Mouse (Mus musculus): ENCODE results near the gene Vsx1. TPM values are rescaled to one million over a fixed set of nuclear protein-coding genes. Genes with fewer than 3 reads are reported as not detected.

Gene Vsx1
- polyA plus RNA-seq, 1 experiment: not detected

DNA sequence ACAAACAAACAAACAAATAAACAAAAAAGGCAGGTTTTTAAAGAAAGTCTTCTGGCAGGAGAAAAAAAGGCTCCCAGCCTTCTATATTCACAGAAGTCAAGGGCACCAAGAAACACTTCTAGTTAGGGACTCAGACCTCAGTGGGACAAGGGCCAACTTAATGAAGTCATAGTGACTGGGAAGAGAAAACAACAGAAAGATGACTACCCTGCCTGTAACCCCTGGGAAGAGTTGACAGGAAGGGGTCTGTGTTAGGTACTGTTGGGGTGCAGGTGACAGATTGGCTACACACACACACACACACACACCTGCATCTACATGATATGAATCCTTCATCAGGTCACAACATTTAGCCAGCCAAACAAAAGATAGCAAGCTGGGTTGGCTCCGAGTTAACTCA, 46.0 kb downstream of the Vsx1 start:
- Histone ChIP-seq H3K36me3 (ENCODE audit: control insufficient read depth, insufficient read depth, low read length) (no peaks in the 10 kb centered on the region), H3K4me3 (ENCODE audit: control insufficient read depth, low read depth, low read length) (no peak overlapping the region), H3K27ac (ENCODE audit: control insufficient read depth, insufficient read depth, low read depth, low read length) (no peak overlapping the region), H3K27me3 (ENCODE audit: control insufficient read depth, insufficient read depth, low read length) (no peaks in the 10 kb centered on the region), H3K4me1 (ENCODE audit: control insufficient read depth, insufficient read depth, low read length) (peaks cover 5% of the 10 kb centered on the region)
- no peak for TF ChIP-seq CTCF (IDR thresholded peaks at IDR 0.05; ENCODE audit: control insufficient read depth, insufficient read depth, insufficient replicate concordance, low read depth, low read length)
- TF ChIP-seq POLR2A (IDR thresholded peaks at IDR 0.05; ENCODE audit: control insufficient read depth, low read depth, low read length): no peak

DNA sequence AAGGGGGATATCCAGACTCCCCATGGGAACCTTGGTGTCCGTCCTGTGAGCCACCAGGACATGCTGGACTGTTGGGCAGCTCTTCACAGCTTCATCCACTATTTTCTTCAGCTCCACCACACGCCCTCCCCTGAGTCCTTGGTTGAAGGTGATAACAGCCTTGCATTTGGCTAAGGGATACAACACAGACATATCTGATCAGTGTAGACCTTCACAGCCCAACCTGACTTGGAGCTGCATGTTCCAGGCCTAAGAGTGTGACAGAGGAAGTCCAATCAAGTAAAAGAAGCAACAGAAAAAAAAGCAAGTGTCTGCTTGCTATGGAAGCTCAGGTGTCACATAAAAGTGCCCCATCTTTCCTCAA, 50.8 kb downstream of the Vsx1 start:
- Histone ChIP-seq H3K27ac (ENCODE audit: control insufficient read depth, insufficient read depth, low read depth, low read length) (no peak overlapping the region), H3K4me1 (ENCODE audit: control insufficient read depth, insufficient read depth, low read length) (no peaks in the 10 kb centered on the region), H3K27me3 (ENCODE audit: control insufficient read depth, insufficient read depth, low read length) (no peaks in the 10 kb centered on the region), H3K36me3 (ENCODE audit: control insufficient read depth, insufficient read depth, low read length) (no peaks in the 10 kb centered on the region), H3K4me3 (ENCODE audit: control insufficient read depth, low read depth, low read length) (no peak overlapping the region)
- TF ChIP-seq CTCF (IDR thresholded peaks at IDR 0.05; ENCODE audit: control insufficient read depth, insufficient read depth, insufficient replicate concordance, low read depth, low read length) (no peak), POLR2A (IDR thresholded peaks at IDR 0.05; ENCODE audit: control insufficient read depth, low read depth, low read length) (no peak)

DNA sequence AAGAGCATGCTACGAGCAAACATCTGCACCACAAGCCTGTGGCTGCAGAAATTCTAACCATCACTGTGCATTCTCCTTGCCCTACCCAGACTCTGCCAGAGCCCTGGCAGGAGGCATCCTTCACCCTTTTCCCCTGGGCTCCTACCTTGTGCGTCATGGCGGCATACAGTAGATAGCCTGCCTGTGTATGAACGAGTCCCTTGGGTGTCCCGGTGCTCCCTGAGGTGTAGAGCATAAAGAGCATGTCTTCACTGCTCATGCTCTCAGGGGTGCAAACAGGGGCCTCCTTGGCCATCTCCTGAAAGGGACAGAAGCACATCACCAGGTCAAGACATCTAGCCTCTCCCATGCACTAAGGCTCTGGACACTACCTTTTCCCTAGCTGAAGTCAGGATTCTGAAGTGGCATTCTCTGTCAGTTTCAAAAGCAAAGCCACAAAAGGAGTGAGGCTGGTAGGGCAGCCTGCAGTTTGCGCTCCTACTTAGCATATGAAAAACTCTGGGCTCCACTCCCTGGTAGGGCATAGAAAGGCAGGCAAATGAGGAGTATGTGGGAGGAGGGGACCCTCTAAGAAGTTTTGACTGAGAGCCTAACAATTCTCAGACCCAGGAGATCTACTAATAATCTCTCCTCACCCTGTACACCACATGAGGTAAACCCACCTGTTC, 51.3 kb downstream of the Vsx1 start:
- no peak overlapping the region for H3K4me3 ChIP-seq (ENCODE audit: control insufficient read depth, low read depth, low read length)
- H3K4me1 ChIP-seq (ENCODE audit: control insufficient read depth, insufficient read depth, low read length): no peaks in the 10 kb centered on the region
- no peaks in the 10 kb centered on the region for H3K36me3 ChIP-seq (ENCODE audit: control insufficient read depth, insufficient read depth, low read length)
- TF ChIP-seq POLR2A (IDR thresholded peaks at IDR 0.05; ENCODE audit: control insufficient read depth, low read depth, low read length) (no peak), CTCF (IDR thresholded peaks at IDR 0.05; ENCODE audit: control insufficient read depth, insufficient read depth, insufficient replicate concordance, low read depth, low read length) (no peak)
- no peak overlapping the region for H3K27ac ChIP-seq (ENCODE audit: control insufficient read depth, insufficient read depth, low read depth, low read length)
- H3K27me3 ChIP-seq (ENCODE audit: control insufficient read depth, insufficient read depth, low read length): no peaks in the 10 kb centered on the region

DNA sequence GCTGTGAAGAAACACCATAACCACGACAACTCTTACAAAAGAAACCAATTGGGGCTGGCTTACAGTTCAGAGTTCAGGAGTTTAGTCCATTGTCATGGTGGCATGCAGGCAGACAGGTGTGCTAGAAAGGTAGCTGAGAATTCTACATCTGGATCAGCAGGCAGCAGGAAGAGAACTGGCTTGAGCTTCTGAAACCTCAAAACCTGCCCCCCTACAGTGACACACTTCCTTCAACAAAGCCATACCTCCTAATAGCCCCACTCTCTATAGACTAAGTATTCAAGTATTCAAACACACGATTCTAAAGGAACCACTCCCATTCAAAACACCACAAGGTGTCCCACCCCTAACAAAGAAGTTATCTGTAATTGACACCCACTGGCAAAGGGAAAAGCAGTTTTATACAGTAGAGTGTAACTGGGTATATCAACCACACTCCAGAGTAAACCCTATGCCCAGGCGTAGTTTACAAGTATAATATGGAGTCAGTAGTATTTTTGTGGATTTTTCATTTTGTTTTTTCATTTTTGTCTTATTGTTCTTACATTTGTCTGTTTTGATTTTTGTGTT, 53.2 kb downstream of the Vsx1 start:
- Histone ChIP-seq H3K36me3 (ENCODE audit: control insufficient read depth, insufficient read depth, low read length) (no peaks in the 10 kb centered on the region), H3K4me1 (ENCODE audit: control insufficient read depth, insufficient read depth, low read length) (no peaks in the 10 kb centered on the region), H3K4me3 (ENCODE audit: control insufficient read depth, low read depth, low read length) (no peak overlapping the region), H3K27ac (ENCODE audit: control insufficient read depth, insufficient read depth, low read depth, low read length) (no peak overlapping the region), H3K27me3 (ENCODE audit: control insufficient read depth, insufficient read depth, low read length) (no peaks in the 10 kb centered on the region)
- TF ChIP-seq CTCF (IDR thresholded peaks at IDR 0.05; ENCODE audit: control insufficient read depth, insufficient read depth, insufficient replicate concordance, low read depth, low read length): no peak
- no peak for TF ChIP-seq POLR2A (IDR thresholded peaks at IDR 0.05; ENCODE audit: control insufficient read depth, low read depth, low read length)

Other genes starting within 250 kb of the Vsx1 start
- 0.46 and 0.59 TPM in 2 replicates for gene Zfp442, start 237.9 kb downstream of the Vsx1 start, polyA plus RNA-seq (2012; rRNA removed)
- not detected in 2 replicates for gene Zfp345, start 204.3 kb downstream of the Vsx1 start, polyA plus RNA-seq (2012; rRNA removed)
- gene Cst7, start 118.9 kb downstream of the Vsx1 start, polyA plus RNA-seq (2012; rRNA removed): 0.46 and 0.78 TPM in 2 replicates
- gene Apmap, start 80.8 kb downstream of the Vsx1 start, polyA plus RNA-seq (2012; rRNA removed): 24.1 and 31.2 TPM in 2 replicates
- 9.7 and 14.6 TPM in 2 replicates for gene Acss1, start 20.9 kb downstream of the Vsx1 start, polyA plus RNA-seq (2012; rRNA removed)
- 84.4 and 91.0 TPM in 2 replicates for gene Entpd6, start 59.7 kb upstream of the Vsx1 start, polyA plus RNA-seq (2012; rRNA removed)
- gene Pygb, start 97.4 kb upstream of the Vsx1 start, polyA plus RNA-seq (2012; rRNA removed): 7.0 and 8.9 TPM in 2 replicates
- 49.2 and 55.6 TPM in 2 replicates for gene Abhd12, start 215.4 kb upstream of the Vsx1 start, polyA plus RNA-seq (2012; rRNA removed)
- 12.8 and 14.0 TPM in 2 replicates for gene Gins1, start 216.0 kb upstream of the Vsx1 start, polyA plus RNA-seq (2012; rRNA removed)

Data from testis, adult 2 months (tissue).